Mouse (Mus musculus) frontal cortex, postnatal 25 days (tissue): ENCODE measurements around the gene Pramef6.
"Not testable (repeated sequence)": the region's sequence is repeated elsewhere in the genome, so short reads cannot be mapped to it uniquely, and the experiment has no call there.

Source experiments
- DNase-seq, 2 experiments: peaks; one replicate each; pipeline ENCODE4 v3.0.0; 2022; ENCODE audit warnings: low spot score in 2 of 2

The Pramef6 gene

DNA sequence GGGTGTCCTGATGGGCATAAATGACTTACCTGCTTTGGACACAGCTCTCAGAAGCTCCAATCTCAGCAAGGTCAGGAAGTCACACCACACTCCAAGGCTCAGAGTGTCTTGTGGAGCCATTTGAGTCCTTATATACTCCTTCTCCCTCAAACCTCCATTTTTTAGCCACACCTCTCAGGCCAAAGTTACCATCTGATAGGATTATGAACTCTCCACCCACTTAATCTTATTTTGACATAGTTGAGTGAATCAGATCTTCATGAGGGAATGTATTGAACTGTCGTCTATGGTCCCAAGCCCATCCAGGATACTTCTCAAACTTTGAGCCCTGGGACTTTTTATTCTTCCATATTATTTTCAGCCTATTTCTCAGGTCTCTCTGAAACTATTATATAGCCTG, at the start of gene Pramef6:
TSS of gene Pramef6 (minus strand) at position 101 of the 400 bp plus-strand sequence.
- DNase-seq, result not testable (repeated sequence)

DNA sequence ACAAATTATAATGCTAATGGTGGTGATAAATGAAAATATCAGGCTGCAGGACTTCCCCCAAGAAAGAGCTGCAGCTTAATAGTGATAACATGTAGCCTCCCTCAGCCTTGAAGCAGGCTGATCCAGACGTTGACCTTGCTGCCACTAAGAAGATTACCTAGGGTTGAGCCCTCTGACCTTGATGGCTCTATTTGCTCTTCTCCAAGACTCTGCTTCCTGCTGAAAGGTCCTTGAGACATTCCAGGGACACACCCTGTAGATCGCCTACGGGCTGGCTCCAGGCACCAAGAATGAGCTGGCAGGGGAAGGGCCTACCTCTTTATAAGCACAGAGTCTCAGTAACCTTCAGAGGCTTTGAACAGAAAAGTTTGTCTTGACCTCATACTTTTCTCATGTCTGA, 5.8 kb downstream of the Pramef6 start:
- DNase-seq, result not testable (repeated sequence)

GRCm38 (mm10) chr4:143882371-143882770, 17.8 kb downstream of the Pramef6 start:
- DNase-seq, result not testable (repeated sequence)

- not testable (repeated sequence) for DNase-seq
Measured at GRCm38 (mm10) chr4:143846197-143846596, 54.0 kb downstream of the Pramef6 start, which contains the start of gene Gm13103. TSS of gene Gm13103 (plus strand) at chr4:143846497.
